ENCODE assay signal across 7 mouse cellular contexts in genomic region chr9:44361190-44361917, GRCm38 (mm10). TPM values are rescaled to one million over a fixed set of nuclear protein-coding genes. Genes with fewer than 3 reads are reported as not detected.
A peak's percentile ranks its signal among the peaks of the same experiment; 100 is the strongest.
DNase-seq lines count a peak whose midpoint lies in the region; ATAC-seq and TF ChIP-seq lines count a peak whose summit lies in the region.

Gene Vps11, minus strand, starts transcription at chr9:44361670.

- peak; percentile 36; the same call in 1 of the 2 replicates for TF ChIP-seq CTCF in intestine, postnatal 0 days (IDR thresholded peaks at IDR 0.05; ENCODE audit: low read depth)
- no peak for TF ChIP-seq CTCF in small intestine, adult 2 months (IDR thresholded peaks at IDR 0.05; ENCODE audit: extremely low read depth, insufficient read length, insufficient replicate concordance, low read depth, low read length)

- H3K36me3 ChIP-seq in embryonic facial prominence, embryonic 10.5 days (replicated peaks): peaks cover 34% of the 10 kb centered on the region
- peaks cover 26% of the 10 kb centered on the region for H3K36me3 ChIP-seq in intestine, postnatal 0 days (ENCODE audit: control insufficient read depth, insufficient read depth)
- H3K36me3 ChIP-seq in midbrain, embryonic 12.5 days: peaks cover 28% of the 10 kb centered on the region
- peaks cover 23% of the 10 kb centered on the region for H3K36me3 ChIP-seq in small intestine, adult 2 months (ENCODE audit: control insufficient read depth, insufficient read depth, low read length)

- intact Hi-C loops in left cerebral cortex, postnatal 4 days (cut with DNase I): no loop called here

- no peaks in the 10 kb centered on the region for H3K9me3 ChIP-seq in embryonic facial prominence, embryonic 10.5 days
- no peaks in the 10 kb centered on the region for H3K9me3 ChIP-seq in intestine, postnatal 0 days (ENCODE audit: control insufficient read depth)
- no peaks in the 10 kb centered on the region for H3K9me3 ChIP-seq in midbrain, embryonic 12.5 days

- peak; percentile 97 for DNase-seq in adrenal gland, postnatal 10 days
- peak; percentile 98 for DNase-seq in embryonic facial prominence, embryonic 10.5 days (ENCODE audit: low spot score)
- peak; percentile 61 for DNase-seq in gonadal fat pad, adult 2 months (ENCODE audit: low read depth)
- DNase-seq in left cerebral cortex, postnatal 4 days: peak; percentile 97

- TF ChIP-seq POLR2A in small intestine, adult 2 months (IDR thresholded peaks at IDR 0.05; ENCODE audit: low read depth, low read length): peak; percentile 82; the same call in 1 of the 2 replicates

- peak; percentile 88 for ATAC-seq in intestine, postnatal 0 days
- peak; percentile 90 for ATAC-seq in midbrain, embryonic 12.5 days (ENCODE audit: low FRiP score, low read depth)

- peak within 1 kb of the TSS; percentile 77 for H3K4me3 ChIP-seq in embryonic facial prominence, embryonic 10.5 days
- H3K4me3 ChIP-seq in intestine, postnatal 0 days (ENCODE audit: low read depth, low read length): peak within 1 kb of the TSS; percentile 94
- peak within 1 kb of the TSS; percentile 96 for H3K4me3 ChIP-seq in midbrain, embryonic 12.5 days
- H3K4me3 ChIP-seq in small intestine, adult 2 months (ENCODE audit: low read depth, low read length): peak within 1 kb of the TSS; percentile 92

- peaks cover 11% of the 10 kb centered on the region for H3K4me1 ChIP-seq in embryonic facial prominence, embryonic 10.5 days
- H3K4me1 ChIP-seq in intestine, postnatal 0 days (replicated peaks; ENCODE audit: control insufficient read depth, insufficient read depth, low read length): no peaks in the 10 kb centered on the region
- peaks cover 8% of the 10 kb centered on the region for H3K4me1 ChIP-seq in midbrain, embryonic 12.5 days
- peaks cover 2% of the 10 kb centered on the region; the same call in 1 of the 2 replicates for H3K4me1 ChIP-seq in small intestine, adult 2 months (ENCODE audit: control insufficient read depth, insufficient read depth, insufficient read length, low read length)

- peak within 1 kb of the TSS; percentile 84 for H3K27ac ChIP-seq in embryonic facial prominence, embryonic 10.5 days (replicated peaks)
- peak within 1 kb of the TSS; percentile 83 for H3K27ac ChIP-seq in intestine, postnatal 0 days (ENCODE audit: low read depth, low read length)
- H3K27ac ChIP-seq in midbrain, embryonic 12.5 days (replicated peaks): peak within 1 kb of the TSS; percentile 66
- H3K27ac ChIP-seq in small intestine, adult 2 months (ENCODE audit: insufficient read depth, low read depth, low read length): peak within 1 kb of the TSS; percentile 68

- H3K4me2 ChIP-seq in intestine, postnatal 0 days (replicated peaks; ENCODE audit: low read depth): peak within 1 kb of the TSS; percentile 75
- peak within 1 kb of the TSS; percentile 93 for H3K4me2 ChIP-seq in midbrain, embryonic 12.5 days (replicated peaks)

- WGBS in embryonic facial prominence, embryonic 10.5 days: under 1% methylated on average over 44 of the region's 44 CpGs
- WGBS in intestine, postnatal 0 days: under 1% methylated on average over 44 of the region's 44 CpGs
- under 1% methylated on average over 44 of the region's 44 CpGs for WGBS in midbrain, embryonic 12.5 days
- WGBS in small intestine, adult 2 months: under 1% methylated on average over 44 of the region's 44 CpGs

- no peaks in the 10 kb centered on the region for H3K27me3 ChIP-seq in embryonic facial prominence, embryonic 10.5 days (replicated peaks; ENCODE audit: low read depth, poor library complexity, severe bottlenecking)
- no peaks in the 10 kb centered on the region for H3K27me3 ChIP-seq in intestine, postnatal 0 days (replicated peaks; ENCODE audit: control insufficient read depth, insufficient read depth, low read length)
- no peaks in the 10 kb centered on the region for H3K27me3 ChIP-seq in midbrain, embryonic 12.5 days
- H3K27me3 ChIP-seq in small intestine, adult 2 months (ENCODE audit: control insufficient read depth, insufficient read depth, low read length): no peaks in the 10 kb centered on the region

- H3K9ac ChIP-seq in intestine, postnatal 0 days (ENCODE audit: low read depth, low read length): peak within 1 kb of the TSS; percentile 88
- H3K9ac ChIP-seq in midbrain, embryonic 12.5 days (replicated peaks): peak within 1 kb of the TSS; percentile 84

RNA-seq across cellular contexts. Expression of gene Vps11, which starts in this region (rescaled TPM):
- 10 to 100 TPM; 42.3 to 47.3 TPM for total RNA-seq in adrenal gland, postnatal 10 days (2021)
- polyA plus RNA-seq in embryonic facial prominence, embryonic 10.5 days (2016; fragmentation: Nextera tagmentation; extraction: Ambion mirVana): 30.7 and 30.9 TPM in 2 replicates
- polyA plus RNA-seq in gonadal fat pad, adult 2 months (2012; rRNA removed): 42.6 and 46.1 TPM in 2 replicates
- polyA plus RNA-seq in intestine, postnatal 0 days (2015; fragmentation: Nextera tagmentation; extraction: Ambion mirVana): 27.2 and 27.4 TPM in 2 replicates
- total RNA-seq in left cerebral cortex, postnatal 4 days (2021): 10 to 100 TPM; 39.5 to 45.9 TPM
- 36.5 and 40.8 TPM in 2 replicates for polyA plus RNA-seq in midbrain, embryonic 12.5 days (2016; fragmentation: Nextera tagmentation; extraction: Ambion mirVana)
- polyA plus RNA-seq in small intestine, adult 2 months (2012; rRNA removed): 12.4 and 22.3 TPM in 2 replicates

Comparison
In these comparisons a context has a peak if more than half of its experiments do, and no peak if none do; other contexts are left out.
1. Peak in every context shown above with its lines: DNase-seq, ATAC-seq, H3K4me3 ChIP-seq and H3K27ac ChIP-seq.